Mouse (Mus musculus): ENCODE measurements around the gene Hck. TPM values are rescaled to one million over a fixed set of nuclear protein-coding genes. Genes with fewer than 3 reads are reported as not detected.

The Hck gene
- polyA plus RNA-seq, 1 experiment from 2014 or later: 2.1 TPM

- H3K27me3 ChIP-seq (replicated peaks; ENCODE audit: control insufficient read depth, insufficient read depth, low read length): 0 out of 2 replicates have a peak, but pooled peaks cover 2% of the 10 kb centered on the region
- WGBS: 92% methylated on average over 2 of the region's 3 CpGs
- H3K27ac ChIP-seq (ENCODE audit: low read length): no peak overlapping the region
- H3K9me3 ChIP-seq (ENCODE audit: control insufficient read depth, low read length): no peaks in the 10 kb centered on the region
- peaks cover 5% of the 10 kb centered on the region for H3K4me1 ChIP-seq (replicated peaks; ENCODE audit: control insufficient read depth, insufficient read depth, low read length)
- no peak overlapping the region for H3K4me3 ChIP-seq (replicated peaks; ENCODE audit: low read length)
- ATAC-seq: no peak
- no peaks in the 10 kb centered on the region for H3K36me3 ChIP-seq (ENCODE audit: control insufficient read depth, insufficient read depth)
- H3K9ac ChIP-seq (replicated peaks; ENCODE audit: low read depth, low read length): no peak overlapping the region
- H3K4me2 ChIP-seq (ENCODE audit: low read length): no peak overlapping the region
Measured at GRCm38 (mm10) chr2:153157270-153157669, 49.0 kb downstream of the Hck start.

GRCm38 (mm10) chr2:153160133-153160532, 51.9 kb downstream of the Hck start:
- ATAC-seq: no peak
- Histone ChIP-seq H3K4me1 (replicated peaks; ENCODE audit: control insufficient read depth, insufficient read depth, low read length) (peaks cover 11% of the 10 kb centered on the region), H3K4me2 (ENCODE audit: low read length) (no peak overlapping the region), H3K9ac (replicated peaks; ENCODE audit: low read depth, low read length) (no peak overlapping the region), H3K4me3 (replicated peaks; ENCODE audit: low read length) (no peak overlapping the region), H3K36me3 (ENCODE audit: control insufficient read depth, insufficient read depth) (no peaks in the 10 kb centered on the region), H3K9me3 (ENCODE audit: control insufficient read depth, low read length) (no peaks in the 10 kb centered on the region), H3K27ac (ENCODE audit: low read length) (no peak overlapping the region), H3K27me3 (replicated peaks; ENCODE audit: control insufficient read depth, insufficient read depth, low read length) (0 out of 2 replicates have a peak, but pooled peaks cover 2% of the 10 kb centered on the region)
- WGBS: 88% methylated on average over 5 of the region's 5 CpGs

- Histone ChIP-seq H3K4me2 (ENCODE audit: low read length) (peak within 1 kb of the TSS; percentile 99), H3K4me3 (replicated peaks; ENCODE audit: low read length) (peak within 1 kb of the TSS; percentile 77), H3K36me3 (ENCODE audit: control insufficient read depth, insufficient read depth) (no peaks in the 10 kb centered on the region), H3K9me3 (ENCODE audit: control insufficient read depth, low read length) (no peaks in the 10 kb centered on the region), H3K9ac (replicated peaks; ENCODE audit: low read depth, low read length) (peak within 1 kb of the TSS; percentile 83), H3K27me3 (replicated peaks; ENCODE audit: control insufficient read depth, insufficient read depth, low read length) (peaks cover 3% of the 10 kb centered on the region; the same call in 1 of the 2 replicates), H3K4me1 (replicated peaks; ENCODE audit: control insufficient read depth, insufficient read depth, low read length) (peaks cover 11% of the 10 kb centered on the region), H3K27ac (ENCODE audit: low read length) (peak within 1 kb of the TSS; percentile 94)
- 8% methylated on average over 34 of the region's 34 CpGs for WGBS
- peak; percentile 94 for ATAC-seq
Measured at GRCm38 (mm10) chr2:153160844-153161683, 52.8 kb downstream of the Hck start, which contains the start of gene Tm9sf4. Gene Tm9sf4 (plus strand): TSS chr2:153161303.

GRCm38 (mm10) chr2:153161684-153162080, 53.4 kb downstream of the Hck start:
- Histone ChIP-seq H3K9ac (replicated peaks; ENCODE audit: low read depth, low read length) (peak overlapping the region; percentile 83), H3K27ac (ENCODE audit: low read length) (peak overlapping the region; percentile 94), H3K27me3 (replicated peaks; ENCODE audit: control insufficient read depth, insufficient read depth, low read length) (peaks cover 5% of the 10 kb centered on the region; the same call in 1 of the 2 replicates), H3K36me3 (ENCODE audit: control insufficient read depth, insufficient read depth) (no peaks in the 10 kb centered on the region), H3K4me3 (replicated peaks; ENCODE audit: low read length) (peak overlapping the region; percentile 77), H3K9me3 (ENCODE audit: control insufficient read depth, low read length) (no peaks in the 10 kb centered on the region), H3K4me1 (replicated peaks; ENCODE audit: control insufficient read depth, insufficient read depth, low read length) (peaks cover 11% of the 10 kb centered on the region), H3K4me2 (ENCODE audit: low read length) (peak overlapping the region; percentile 99)
- peak; percentile 59 for ATAC-seq
- 0% methylated on average over 16 of the region's 16 CpGs for WGBS

GRCm38 (mm10) chr2:153167136-153167535, 58.9 kb downstream of the Hck start:
- no peak overlapping the region for H3K4me2 ChIP-seq (ENCODE audit: low read length)
- H3K36me3 ChIP-seq (ENCODE audit: control insufficient read depth, insufficient read depth): no peaks in the 10 kb centered on the region
- no peak overlapping the region for H3K27ac ChIP-seq (ENCODE audit: low read length)
- no peak overlapping the region for H3K9ac ChIP-seq (replicated peaks; ENCODE audit: low read depth, low read length)
- WGBS: 54% methylated on average over 6 of the region's 6 CpGs
- H3K4me1 ChIP-seq (replicated peaks; ENCODE audit: control insufficient read depth, insufficient read depth, low read length): peaks cover 14% of the 10 kb centered on the region
- H3K9me3 ChIP-seq (ENCODE audit: control insufficient read depth, low read length): no peaks in the 10 kb centered on the region
- peaks cover 2% of the 10 kb centered on the region; the same call in 1 of the 2 replicates for H3K27me3 ChIP-seq (replicated peaks; ENCODE audit: control insufficient read depth, insufficient read depth, low read length)
- H3K4me3 ChIP-seq (replicated peaks; ENCODE audit: low read length): no peak overlapping the region
- ATAC-seq: no peak

- H3K27ac ChIP-seq (ENCODE audit: low read length): no peak overlapping the region
- H3K27me3 ChIP-seq (replicated peaks; ENCODE audit: control insufficient read depth, insufficient read depth, low read length): peaks cover 2% of the 10 kb centered on the region; the same call in 1 of the 2 replicates
- no peak overlapping the region for H3K4me2 ChIP-seq (ENCODE audit: low read length)
- no peak for ATAC-seq
- peaks cover 7% of the 10 kb centered on the region; the same call in 1 of the 2 replicates for H3K4me1 ChIP-seq (replicated peaks; ENCODE audit: control insufficient read depth, insufficient read depth, low read length)
- H3K36me3 ChIP-seq (ENCODE audit: control insufficient read depth, insufficient read depth): no peaks in the 10 kb centered on the region
- H3K9ac ChIP-seq (replicated peaks; ENCODE audit: low read depth, low read length): no peak overlapping the region
- WGBS: 13% methylated on average over 2 of the region's 2 CpGs
- H3K4me3 ChIP-seq (replicated peaks; ENCODE audit: low read length): no peak overlapping the region
- no peaks in the 10 kb centered on the region for H3K9me3 ChIP-seq (ENCODE audit: control insufficient read depth, low read length)
Measured at GRCm38 (mm10) chr2:153168134-153168820, 60.0 kb downstream of the Hck start.

- H3K27ac ChIP-seq (ENCODE audit: low read length): no peak overlapping the region
- H3K4me3 ChIP-seq (replicated peaks; ENCODE audit: low read length): no peak overlapping the region
- H3K9ac ChIP-seq (replicated peaks; ENCODE audit: low read depth, low read length): no peak overlapping the region
- no peak overlapping the region for H3K4me2 ChIP-seq (ENCODE audit: low read length)
- ATAC-seq: no peak
- H3K9me3 ChIP-seq (ENCODE audit: control insufficient read depth, low read length): no peaks in the 10 kb centered on the region
- peaks cover 7% of the 10 kb centered on the region; the same call in 1 of the 2 replicates for H3K4me1 ChIP-seq (replicated peaks; ENCODE audit: control insufficient read depth, insufficient read depth, low read length)
- H3K27me3 ChIP-seq (replicated peaks; ENCODE audit: control insufficient read depth, insufficient read depth, low read length): peaks cover 2% of the 10 kb centered on the region; the same call in 1 of the 2 replicates
- no peaks in the 10 kb centered on the region for H3K36me3 ChIP-seq (ENCODE audit: control insufficient read depth, insufficient read depth)
- WGBS: 86% methylated on average over 9 of the region's 9 CpGs
Measured at GRCm38 (mm10) chr2:153170490-153171224, 62.4 kb downstream of the Hck start.

- Histone ChIP-seq H3K4me2 (ENCODE audit: low read length) (no peak overlapping the region), H3K4me1 (replicated peaks; ENCODE audit: control insufficient read depth, insufficient read depth, low read length) (peaks cover 7% of the 10 kb centered on the region; the same call in 1 of the 2 replicates), H3K4me3 (replicated peaks; ENCODE audit: low read length) (no peak overlapping the region), H3K9ac (replicated peaks; ENCODE audit: low read depth, low read length) (no peak overlapping the region), H3K36me3 (ENCODE audit: control insufficient read depth, insufficient read depth) (no peaks in the 10 kb centered on the region), H3K27ac (ENCODE audit: low read length) (no peak overlapping the region), H3K27me3 (replicated peaks; ENCODE audit: control insufficient read depth, insufficient read depth, low read length) (no peaks in the 10 kb centered on the region), H3K9me3 (ENCODE audit: control insufficient read depth, low read length) (no peaks in the 10 kb centered on the region)
- no peak for ATAC-seq
- WGBS: 93% methylated on average over 5 of the region's 5 CpGs
Measured at GRCm38 (mm10) chr2:153171966-153172365, 63.7 kb downstream of the Hck start.

All from forebrain, embryonic 16.5 days (tissue).